Mouse (Mus musculus) small intestine, adult 2 months (tissue): ENCODE data around the gene Klf13.

Source experiments
- CTCF ChIP-seq: fragments of 200-500 bp; IDR thresholded peaks from 2 replicates; pipeline ENCODE4 v1.5.1; 2012; ENCODE audit warnings: low read depth, mild to moderate bottlenecking, control low read depth, inconsistent platforms, low read length, moderate library complexity, mixed read lengths; ENCODE audit not compliant: insufficient replicate concordance, insufficient read length; ENCODE audit errors: extremely low read depth
- POLR2A ChIP-seq: fragments of 200-500 bp; IDR thresholded peaks from 2 replicates; pipeline ENCODE4 v1.6.1; 2012; ENCODE audit warnings: low read depth, mild to moderate bottlenecking, control low read depth, inconsistent platforms, low read length, moderate library complexity

GRCm38 (mm10) chr7:63901346-63901745 is 37.4 kb downstream of the Klf13 start:
- TF ChIP-seq CTCF (no peak), POLR2A (no peak)
